10 mouse cellular contexts compared by ENCODE assay signal in genomic region chr7:49553236-49553981, GRCm38 (mm10).
A peak's percentile ranks its signal among the peaks of the same experiment; 100 is the strongest.
DNase-seq lines count a peak whose midpoint lies in the region.
"Had no signal": no experiment of that assay in that cellular context is flagged by ENCODE, and none has a peak within 500 bp of the region (broad histone marks: within the 10 kb centered on the region; RNA-seq: fewer than 3 reads in every experiment).

No protein-coding gene starts in this region.

- H3K9me3 ChIP-seq in heart, embryonic 10.5 days = no peaks in the 10 kb centered on the region

- no peaks in the 10 kb centered on the region for H3K27me3 ChIP-seq in heart, embryonic 10.5 days (ENCODE audit: insufficient read depth, poor library complexity, severe bottlenecking)

- DNase-seq in heart, embryonic 10.5 days (ENCODE audit: low spot score) = no peak
- DNase-seq in heart, adult 18-20 months = no peak
- DNase-seq in kidney, postnatal 4 days = peak; percentile 53 to 64
- no peak for DNase-seq in kidney, adult 9 months
- peak; percentile 43 for DNase-seq in forelimb bud, embryonic 11.5 days (ENCODE audit: low read depth, low spot score)
- peak; percentile 53 to 75 for DNase-seq in lung, postnatal 4 days
- DNase-seq in spleen, adult 12 weeks (ENCODE audit: low spot score) = no peak
- DNase-seq in thymus, postnatal 14 days = no peak
- DNase-seq: gastrocnemius, adult 2 months; kidney, adult 11 months had no signal

- H3K4me3 ChIP-seq in heart, embryonic 10.5 days = no peak overlapping the region
- H3K4me3 ChIP-seq: gastrocnemius, adult 2 months had no signal

- 28% methylated on average over 11 of the region's 11 CpGs for WGBS in heart, embryonic 10.5 days

- H3K4me1 ChIP-seq in heart, embryonic 10.5 days = peaks cover 59% of the 10 kb centered on the region

- H3K36me3 ChIP-seq in heart, embryonic 10.5 days = peaks cover 82% of the 10 kb centered on the region

- peak overlapping the region; percentile 81 for H3K27ac ChIP-seq in heart, embryonic 10.5 days
- H3K27ac ChIP-seq: gastrocnemius, adult 2 months had no signal

Comparison
In these comparisons a context has a peak if more than half of its experiments do, and no peak if none do; other contexts are left out.
1. DNase-seq: peak in kidney, postnatal 4 days (2 of 2), forelimb bud, embryonic 11.5 days (single experiment) and lung, postnatal 4 days (2 of 2); none in heart, embryonic 10.5 days (single experiment), heart, adult 18-20 months (0 of 2), kidney, adult 9 months (single experiment), spleen, adult 12 weeks (single experiment) and thymus, postnatal 14 days (single experiment).